ENCODE assay signal across 32 mouse cellular contexts in the genomic region with DNA sequence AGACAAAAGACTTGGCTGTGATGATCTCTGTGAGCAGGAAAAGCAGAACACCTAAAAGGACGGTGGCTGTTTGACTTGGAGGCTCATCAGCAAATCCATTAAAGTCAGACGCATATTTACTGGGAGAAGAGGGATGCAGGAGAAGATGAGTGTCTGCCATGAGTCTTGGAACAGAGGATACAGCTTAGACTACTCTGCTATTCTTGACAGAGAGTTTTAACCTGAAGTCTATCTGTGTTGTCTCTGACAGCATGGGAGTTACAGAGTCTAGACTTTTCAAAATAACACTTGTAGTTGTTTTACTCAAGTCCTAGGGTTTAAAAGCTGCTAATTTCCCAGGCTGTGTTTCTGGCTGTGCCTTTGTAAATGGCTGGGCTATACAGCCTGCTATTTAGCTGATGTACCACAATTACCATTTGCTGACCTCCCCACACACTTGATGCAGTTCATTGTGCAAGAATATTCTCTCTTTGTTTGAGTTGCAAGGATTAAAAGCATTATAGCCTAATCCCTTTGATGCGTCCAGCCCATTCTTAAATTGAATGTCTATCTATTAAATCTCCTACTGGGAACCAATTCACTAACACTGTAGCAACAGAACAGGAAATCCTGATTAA.
A peak's percentile ranks its signal among the peaks of the same experiment; 100 is the strongest.
DNase-seq lines count a peak whose midpoint lies in the region; ATAC-seq and TF ChIP-seq lines count a peak whose summit lies in the region.
"Had no signal": no experiment of that assay in that cellular context is flagged by ENCODE, and none has a peak within 500 bp of the region (broad histone marks: within the 10 kb centered on the region; RNA-seq: fewer than 3 reads in every experiment).

No protein-coding gene starts in this region.

- ATAC-seq in forebrain, embryonic 13.5 days: peak; percentile 61; the same call in 1 of the 2 replicates
- ATAC-seq in forebrain, embryonic 15.5 days (replicated peaks): peak; percentile 46; the same call in 1 of the 2 replicates
- no peak for ATAC-seq in liver, postnatal 0 days
- ATAC-seq: inflammation-experienced regulatory T-cells, adult 6 months; Patski had no signal

- H3K9ac ChIP-seq in forebrain, embryonic 13.5 days: no peak overlapping the region
- H3K9ac ChIP-seq in forebrain, embryonic 15.5 days (replicated peaks): no peak overlapping the region
- no peak overlapping the region for H3K9ac ChIP-seq in liver, postnatal 0 days (replicated peaks)
- H3K9ac ChIP-seq: embryonic facial prominence, embryonic 15.5 days; heart, embryonic 12.5 days; hindbrain, embryonic 15.5 days; limb, embryonic 15.5 days; liver, embryonic 13.5 days; neural tube, embryonic 13.5 days; stomach, embryonic 15.5 days had no signal

- no peak overlapping the region for H3K4me3 ChIP-seq in forebrain, embryonic 13.5 days
- no peak overlapping the region for H3K4me3 ChIP-seq in forebrain, embryonic 10.5 days
- no peak overlapping the region for H3K4me3 ChIP-seq in forebrain, embryonic 15.5 days
- H3K4me3 ChIP-seq in liver, postnatal 0 days (ENCODE audit: low read depth, low read length): no peak overlapping the region
- H3K4me3 ChIP-seq: embryonic facial prominence, embryonic 10.5 days; embryonic facial prominence, embryonic 15.5 days; heart, adult 2 months; heart, embryonic 12.5 days; hindbrain, embryonic 15.5 days; limb, embryonic 10.5 days; limb, embryonic 15.5 days; liver, embryonic 13.5 days; neural tube, embryonic 13.5 days; stomach, embryonic 15.5 days had no signal

- H3K27me3 ChIP-seq in forebrain, embryonic 13.5 days: peaks cover 34% of the 10 kb centered on the region
- H3K27me3 ChIP-seq in forebrain, embryonic 10.5 days (ENCODE audit: poor library complexity, severe bottlenecking): peaks cover 82% of the 10 kb centered on the region
- H3K27me3 ChIP-seq in forebrain, embryonic 15.5 days: no peaks in the 10 kb centered on the region
- H3K27me3 ChIP-seq in liver, postnatal 0 days (ENCODE audit: insufficient read depth, low read length): no peaks in the 10 kb centered on the region
- H3K27me3 ChIP-seq: embryonic facial prominence, embryonic 15.5 days; heart, embryonic 12.5 days; hindbrain, embryonic 15.5 days; limb, embryonic 15.5 days; liver, embryonic 13.5 days; neural tube, embryonic 13.5 days; Patski; stomach, embryonic 15.5 days had no signal

- no peak overlapping the region for H3K27ac ChIP-seq in forebrain, embryonic 13.5 days
- no peak overlapping the region for H3K27ac ChIP-seq in forebrain, embryonic 10.5 days
- H3K27ac ChIP-seq in forebrain, embryonic 15.5 days (replicated peaks): no peak overlapping the region
- H3K27ac ChIP-seq in liver, postnatal 0 days (ENCODE audit: low read depth): no peak overlapping the region
- H3K27ac ChIP-seq: embryonic facial prominence, embryonic 10.5 days; embryonic facial prominence, embryonic 15.5 days; heart, adult 2 months; hindbrain, embryonic 15.5 days; limb, embryonic 10.5 days; limb, embryonic 15.5 days; liver, embryonic 13.5 days; macrophage; neural tube, embryonic 13.5 days; stomach, embryonic 15.5 days had no signal

- no peaks in the 10 kb centered on the region for H3K36me3 ChIP-seq in forebrain, embryonic 13.5 days (ENCODE audit: poor library complexity, severe bottlenecking)
- no peaks in the 10 kb centered on the region for H3K36me3 ChIP-seq in forebrain, embryonic 10.5 days (replicated peaks)
- H3K36me3 ChIP-seq in forebrain, embryonic 15.5 days: no peaks in the 10 kb centered on the region
- no peaks in the 10 kb centered on the region for H3K36me3 ChIP-seq in liver, postnatal 0 days (replicated peaks; ENCODE audit: insufficient read depth, low read length)
- H3K36me3 ChIP-seq: embryonic facial prominence, embryonic 10.5 days; embryonic facial prominence, embryonic 15.5 days; heart, embryonic 12.5 days; hindbrain, embryonic 15.5 days; limb, embryonic 10.5 days; limb, embryonic 15.5 days; liver, embryonic 13.5 days; neural tube, embryonic 13.5 days; stomach, embryonic 15.5 days had no signal

- TF ChIP-seq EP300 in liver, postnatal 0 days (IDR thresholded peaks at IDR 0.05; ENCODE audit: low read depth): no peak

- H3K4me2 ChIP-seq in forebrain, embryonic 13.5 days: no peak overlapping the region
- no peak overlapping the region for H3K4me2 ChIP-seq in forebrain, embryonic 15.5 days (replicated peaks)
- no peak overlapping the region for H3K4me2 ChIP-seq in liver, postnatal 0 days (ENCODE audit: low read depth, low read length)
- H3K4me2 ChIP-seq: embryonic facial prominence, embryonic 15.5 days; heart, embryonic 12.5 days; hindbrain, embryonic 15.5 days; limb, embryonic 15.5 days; liver, embryonic 13.5 days; neural tube, embryonic 13.5 days; stomach, embryonic 15.5 days had no signal

- no peak for DNase-seq in forebrain, embryonic 10.5 days (ENCODE audit: extremely low spot score, low spot score)
- DNase-seq in R1 (ENCODE audit: low read depth, low spot score): peak; percentile 18
- peak; percentile 20 for DNase-seq in retina, embryonic 14.5 days (ENCODE audit: low spot score)
- DNase-seq in ovary, postnatal 14 days (ENCODE audit: low spot score): no peak
- DNase-seq in liver, postnatal 0 days: no peak
- DNase-seq: adrenal gland, postnatal 36 days; cerebellum, adult 2 months; cerebellum, postnatal 14 days; gastrocnemius, postnatal 36 days; heart, adult 2 months; heart, postnatal 4 days; kidney, adult 11 months; kidney, postnatal 14 days; layer of hippocampus, adult 9-11 months; liver, embryonic 13.5 days; lung, adult 2 months; lung, postnatal 10 days; right cerebral cortex, postnatal 25 days; thymus, postnatal 14 days had no signal

- TF ChIP-seq CTCF in liver, postnatal 0 days (IDR thresholded peaks at IDR 0.05; ENCODE audit: low read depth): no peak

- peaks cover 6% of the 10 kb centered on the region; the same call in 1 of the 2 replicates for H3K4me1 ChIP-seq in forebrain, embryonic 13.5 days
- peaks cover 13% of the 10 kb centered on the region for H3K4me1 ChIP-seq in forebrain, embryonic 10.5 days
- peaks cover 6% of the 10 kb centered on the region for H3K4me1 ChIP-seq in forebrain, embryonic 15.5 days
- H3K4me1 ChIP-seq in liver, postnatal 0 days (ENCODE audit: insufficient read depth): no peaks in the 10 kb centered on the region
- H3K4me1 ChIP-seq: embryonic facial prominence, embryonic 10.5 days; embryonic facial prominence, embryonic 15.5 days; heart, embryonic 12.5 days; hindbrain, embryonic 15.5 days; limb, embryonic 10.5 days; limb, embryonic 15.5 days; liver, embryonic 13.5 days; stomach, embryonic 15.5 days had no signal

- H3K9me3 ChIP-seq in forebrain, embryonic 13.5 days (replicated peaks): no peaks in the 10 kb centered on the region
- H3K9me3 ChIP-seq in forebrain, embryonic 10.5 days: no peaks in the 10 kb centered on the region
- no peaks in the 10 kb centered on the region for H3K9me3 ChIP-seq in forebrain, embryonic 15.5 days
- no peaks in the 10 kb centered on the region for H3K9me3 ChIP-seq in liver, postnatal 0 days (ENCODE audit: low read length)
- H3K9me3 ChIP-seq: embryonic facial prominence, embryonic 10.5 days; embryonic facial prominence, embryonic 15.5 days; heart, embryonic 12.5 days; hindbrain, embryonic 15.5 days; limb, embryonic 10.5 days; limb, embryonic 15.5 days; liver, embryonic 13.5 days; neural tube, embryonic 13.5 days; stomach, embryonic 15.5 days had no signal

- 3% methylated on average over 3 of the region's 3 CpGs for WGBS in forebrain, embryonic 13.5 days
- 18% methylated on average over 3 of the region's 3 CpGs for WGBS in forebrain, embryonic 10.5 days
- 3% methylated on average over 3 of the region's 3 CpGs for WGBS in forebrain, embryonic 15.5 days
- 60% methylated on average over 3 of the region's 3 CpGs for WGBS in liver, postnatal 0 days (ENCODE audit: insufficient replicate concordance)

Comparison
In these comparisons a context has a peak if more than half of its experiments do, and no peak if none do; other contexts are left out.
1. DNase-seq: peak in R1 (single experiment) and retina, embryonic 14.5 days (single experiment); none in forebrain, embryonic 10.5 days (single experiment), ovary, postnatal 14 days (single experiment) and liver, postnatal 0 days (single experiment).